Mouse (Mus musculus) urinary bladder, postnatal 4 days (tissue): Measurements from ENCODE around the gene Sobp.

Source experiments
- DNase-seq, 2 experiments: peaks; one replicate each; pipeline ENCODE4 v3.0.0; 2021 to 2022; ENCODE audit warnings: low spot score in 2 of 2

Gene Sobp

GRCm38 (mm10) chr10:43174326-43175155, at the start of gene Sobp, which contains the start of gene 9030612E09Rik:
Gene Sobp, minus strand, starts transcription at chr10:43174530.
Gene 9030612E09Rik, plus strand, starts transcription at chr10:43174704.
- DNase-seq: peak in 1 of 2 experiments; percentile 62

GRCm38 (mm10) chr10:43223391-43223790, 49.1 kb upstream of the Sobp start:
- DNase-seq: no peak

GRCm38 (mm10) chr10:43221659-43222058, 47.3 kb upstream of the Sobp start:
- DNase-seq: peak; percentile 30 to 61

GRCm38 (mm10) chr10:43220910-43221625, 46.7 kb upstream of the Sobp start, which contains the start of gene Pdss2:
Gene Pdss2, plus strand, starts transcription at chr10:43221486.
- peak; percentile 89 to 91 for DNase-seq

GRCm38 (mm10) chr10:43220479-43220878, 46.1 kb upstream of the Sobp start:
- DNase-seq: no peak

- no peak for DNase-seq
These were observed 43.1 kb upstream of the Sobp start for GRCm38 (mm10) chr10:43217361-43217900.

GRCm38 (mm10) chr10:43211866-43212265, 37.5 kb upstream of the Sobp start:
- DNase-seq: no peak

- DNase-seq: no peak
These were observed 29.5 kb upstream of the Sobp start for GRCm38 (mm10) chr10:43203865-43204264.

GRCm38 (mm10) chr10:43200206-43200605, 25.9 kb upstream of the Sobp start:
- DNase-seq: no peak

GRCm38 (mm10) chr10:43180313-43180912, 6.1 kb upstream of the Sobp start:
- no peak for DNase-seq

GRCm38 (mm10) chr10:43175156-43175601, 849 bp upstream of the Sobp start:
- no peak for DNase-seq

- no peak for DNase-seq
These were observed 453 bp downstream of the Sobp start for GRCm38 (mm10) chr10:43173828-43174325.

- DNase-seq: peak; percentile 62 to 73
These were observed 1.0 kb downstream of the Sobp start for GRCm38 (mm10) chr10:43173141-43173827.

- no peak for DNase-seq
These were observed 1.8 kb downstream of the Sobp start for GRCm38 (mm10) chr10:43172554-43172953.

- DNase-seq: no peak
These were observed 2.3 kb downstream of the Sobp start for GRCm38 (mm10) chr10:43172066-43172465.

- no peak for DNase-seq
These were observed 3.2 kb downstream of the Sobp start for GRCm38 (mm10) chr10:43171106-43171505.

- DNase-seq: no peak
These were observed 5.5 kb downstream of the Sobp start for GRCm38 (mm10) chr10:43168847-43169246.

GRCm38 (mm10) chr10:43166817-43167216, 7.5 kb downstream of the Sobp start:
- DNase-seq: no peak

GRCm38 (mm10) chr10:43166146-43166545, 8.2 kb downstream of the Sobp start:
- DNase-seq: no peak

GRCm38 (mm10) chr10:43164406-43164805, 9.9 kb downstream of the Sobp start:
- no peak for DNase-seq

- DNase-seq: no peak
These were observed 12.0 kb downstream of the Sobp start for GRCm38 (mm10) chr10:43162318-43162717.
